Mouse (Mus musculus): ENCODE data around the gene AA986860. TPM values are rescaled to one million over a fixed set of nuclear protein-coding genes. Genes with fewer than 3 reads are reported as not detected.

The AA986860 gene
- polyA plus RNA-seq, 1 experiment from 2014 or later: 23.4 TPM

DNA sequence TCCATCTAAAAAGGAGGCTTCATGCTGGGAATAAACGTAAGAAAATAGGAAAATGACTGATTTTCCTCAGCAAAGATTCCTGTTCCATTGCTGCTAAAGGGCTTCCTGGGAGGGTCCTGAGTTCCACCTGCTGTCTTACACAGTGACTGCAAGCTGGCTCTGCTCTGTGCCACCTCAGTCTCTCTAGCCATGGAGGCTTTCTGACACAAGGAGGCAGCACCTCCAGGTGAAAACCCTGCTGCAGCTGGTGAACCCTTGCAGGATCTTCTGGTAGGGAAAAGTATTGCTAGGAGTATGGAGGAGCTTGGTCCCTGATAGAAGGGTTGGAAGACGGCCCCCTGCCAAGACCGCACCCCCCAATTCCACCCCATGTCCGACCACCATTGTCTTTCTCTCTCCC is 55.2 kb downstream of the AA986860 start:
- no peaks in the 10 kb centered on the region for H3K9me3 ChIP-seq
- H3K27ac ChIP-seq: no peak overlapping the region
- no peak overlapping the region for H3K4me2 ChIP-seq
- H3K9ac ChIP-seq: no peak overlapping the region
- no peaks in the 10 kb centered on the region for H3K36me3 ChIP-seq
- no peak overlapping the region for H3K4me3 ChIP-seq
- H3K27me3 ChIP-seq: no peaks in the 10 kb centered on the region
- WGBS: 36% methylated on average over 4 of the region's 4 CpGs
- ATAC-seq (ENCODE audit: insufficient number of reproducible peaks, low FRiP score, low TSS enrichment, low read depth): no peak
- no peaks in the 10 kb centered on the region for H3K4me1 ChIP-seq

DNA sequence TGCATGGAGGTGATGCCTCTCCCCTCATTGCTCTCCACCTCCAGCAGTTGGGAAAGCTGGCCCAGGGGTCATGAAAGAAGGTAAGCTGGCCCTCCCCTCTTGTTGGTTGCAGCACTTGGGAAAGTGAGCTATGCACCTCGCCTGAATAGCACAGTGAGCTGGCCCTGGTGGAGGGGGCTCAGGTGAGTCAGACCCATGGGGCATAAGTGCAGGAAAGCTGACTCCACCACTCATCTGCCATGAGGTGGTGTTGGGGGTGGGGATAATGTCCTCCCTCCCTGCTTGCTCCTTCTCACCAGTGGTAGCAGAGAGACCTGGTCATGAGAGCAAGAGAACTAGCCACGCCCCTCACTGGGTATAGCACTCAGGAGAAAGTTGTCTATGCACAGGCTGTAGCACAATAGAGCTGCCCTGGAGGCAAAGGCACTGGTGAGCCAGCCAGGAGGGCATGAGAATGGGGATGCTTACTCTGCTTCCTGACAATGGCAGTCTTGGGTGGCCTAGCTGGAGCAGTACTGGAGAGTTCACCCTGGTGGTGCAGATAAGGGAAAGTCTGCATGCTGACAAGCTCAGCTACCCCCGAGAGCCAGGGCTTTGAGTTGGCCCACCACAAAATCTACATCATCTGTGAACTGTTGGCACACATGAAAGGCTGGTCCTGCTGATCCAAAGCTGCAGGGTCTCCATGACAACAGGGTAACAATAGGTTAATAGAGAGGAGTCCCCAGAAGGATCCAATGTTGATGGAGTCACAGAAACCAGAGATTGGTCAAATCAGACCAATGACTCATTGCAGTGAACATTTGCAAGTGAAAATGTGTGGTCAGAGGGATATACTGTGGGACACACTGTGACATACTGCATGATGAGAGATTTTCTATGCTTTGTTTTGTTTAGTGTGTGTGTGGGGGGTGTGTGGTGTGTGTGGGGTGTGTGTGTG is 58.0 kb downstream of the AA986860 start:
- WGBS: 70% methylated on average over 3 of the region's 3 CpGs
- peak; percentile 52; the same call in 1 of the 2 replicates for ATAC-seq (ENCODE audit: insufficient number of reproducible peaks, low FRiP score, low TSS enrichment, low read depth)
- no peak overlapping the region for H3K4me2 ChIP-seq
- H3K9me3 ChIP-seq: no peaks in the 10 kb centered on the region
- H3K27ac ChIP-seq: no peak overlapping the region
- H3K36me3 ChIP-seq: no peaks in the 10 kb centered on the region
- no peak overlapping the region for H3K9ac ChIP-seq
- H3K4me3 ChIP-seq: no peak overlapping the region
- H3K27me3 ChIP-seq: no peaks in the 10 kb centered on the region
- no peaks in the 10 kb centered on the region for H3K4me1 ChIP-seq

Other genes with a start within 250 kb of the AA986860 start
- not detected in 2 replicates for gene Zp3r, start 102.4 kb upstream of the AA986860 start, polyA plus RNA-seq (2015; fragmentation: Nextera tagmentation; extraction: Ambion mirVana)
- gene C4bp, start 70.3 kb upstream of the AA986860 start, polyA plus RNA-seq (2015; fragmentation: Nextera tagmentation; extraction: Ambion mirVana): not detected in 2 replicates
- gene Gm29427, start 16.2 kb upstream of the AA986860 start, polyA plus RNA-seq (2015; fragmentation: Nextera tagmentation; extraction: Ambion mirVana): not detected in 2 replicates
- 11.5 and 12.3 TPM in 2 replicates for gene Yod1, start 14.6 kb upstream of the AA986860 start, polyA plus RNA-seq (2015; fragmentation: Nextera tagmentation; extraction: Ambion mirVana)
- gene Pfkfb2, start 2.7 kb upstream of the AA986860 start, polyA plus RNA-seq (2015; fragmentation: Nextera tagmentation; extraction: Ambion mirVana): 7.3 and 8.9 TPM in 2 replicates
- gene Fcamr, start 68.9 kb downstream of the AA986860 start, polyA plus RNA-seq (2015; fragmentation: Nextera tagmentation; extraction: Ambion mirVana): 0.29 and 0.70 TPM in 2 replicates
- 0.15 and 0.16 TPM in 2 replicates for gene Pigr, start 94.7 kb downstream of the AA986860 start, polyA plus RNA-seq (2015; fragmentation: Nextera tagmentation; extraction: Ambion mirVana)
- 0.29 TPM in 1 of 2 replicates, not detected in the other for gene Fcmr, start 133.7 kb downstream of the AA986860 start, polyA plus RNA-seq (2015; fragmentation: Nextera tagmentation; extraction: Ambion mirVana)
- gene Il24, start 155.5 kb downstream of the AA986860 start, polyA plus RNA-seq (2015; fragmentation: Nextera tagmentation; extraction: Ambion mirVana): not detected in 2 replicates
- not detected in 2 replicates for gene Il20, start 179.5 kb downstream of the AA986860 start, polyA plus RNA-seq (2015; fragmentation: Nextera tagmentation; extraction: Ambion mirVana)
- gene Il19, start 208.1 kb downstream of the AA986860 start, polyA plus RNA-seq (2015; fragmentation: Nextera tagmentation; extraction: Ambion mirVana): not detected in 2 replicates